Mouse (Mus musculus): ENCODE measurements around the gene Ddx20. TPM values are rescaled to one million over a fixed set of nuclear protein-coding genes. Genes with fewer than 3 reads are reported as not detected.

Ddx20 gene
- polyA plus RNA-seq (2012; fragmentation: generic; extraction: Trizol), result 1 to 10 TPM; 1.5 to 6.4 TPM

GRCm38 (mm10) chr3:105687324-105688060, at the start of gene Ddx20:
Ddx20 (minus strand) TSS chr3:105687574.

GRCm38 (mm10) chr3:105704031-105705008, 16.9 kb upstream of the Ddx20 start, which contains the start of gene Inka2:
Inka2 (plus strand) TSS chr3:105704599.

Other genes with a start within 250 kb of the Ddx20 start
- gene Kcnd3, start 235.2 kb downstream of the Ddx20 start, polyA plus RNA-seq (2012; fragmentation: generic; extraction: Trizol), result not detected
- gene Inka2, start 17.0 kb upstream of the Ddx20 start, polyA plus RNA-seq (2012; fragmentation: generic; extraction: Trizol), result 10 to 100 TPM in 1 of 2 experiments, 1 to 10 TPM in 1; 3.3 to 12.1 TPM
- 10 to 100 TPM in 1 of 2 experiments, 1 to 10 TPM in 1; 1.7 to 10.2 TPM for gene Rap1a, start 113.8 kb upstream of the Ddx20 start, polyA plus RNA-seq (2012; fragmentation: generic; extraction: Trizol)
- not detected for gene Adora3, start 183.3 kb upstream of the Ddx20 start, polyA plus RNA-seq (2012; fragmentation: generic; extraction: Trizol)
- gene Tmigd3, start 183.3 kb upstream of the Ddx20 start, polyA plus RNA-seq (2012; fragmentation: generic; extraction: Trizol), result under 1 TPM in 1 of 2 experiments, not detected in 1; 0.19 TPM
- not detected for gene I830077J02Rik, start 245.1 kb upstream of the Ddx20 start, polyA plus RNA-seq (2012; fragmentation: generic; extraction: Trizol)

Measured in C3H10T1/2 (cell line).